Mouse (Mus musculus) brain, embryonic 14.5 days (tissue): ENCODE data around the gene Tubgcp6.

Experiments used
- CTCF ChIP-seq: fragments of 200-500 bp; IDR thresholded peaks from 2 replicates; pipeline ENCODE4 v1.5.1; 2012; ENCODE audit warnings: inconsistent platforms, mild to moderate bottlenecking, moderate library complexity, borderline replicate concordance; ENCODE audit not compliant: insufficient read depth, insufficient read length; ENCODE audit errors: extremely low read depth
- POLR2A ChIP-seq: fragments of 200-500 bp; IDR thresholded peaks from 2 replicates; pipeline ENCODE4 v1.6.1; 2012; ENCODE audit warnings: mild to moderate bottlenecking, inconsistent platforms, borderline replicate concordance; ENCODE audit not compliant: poor library complexity, insufficient read depth, insufficient read length, severe bottlenecking; ENCODE audit errors: extremely low read depth

DNA sequence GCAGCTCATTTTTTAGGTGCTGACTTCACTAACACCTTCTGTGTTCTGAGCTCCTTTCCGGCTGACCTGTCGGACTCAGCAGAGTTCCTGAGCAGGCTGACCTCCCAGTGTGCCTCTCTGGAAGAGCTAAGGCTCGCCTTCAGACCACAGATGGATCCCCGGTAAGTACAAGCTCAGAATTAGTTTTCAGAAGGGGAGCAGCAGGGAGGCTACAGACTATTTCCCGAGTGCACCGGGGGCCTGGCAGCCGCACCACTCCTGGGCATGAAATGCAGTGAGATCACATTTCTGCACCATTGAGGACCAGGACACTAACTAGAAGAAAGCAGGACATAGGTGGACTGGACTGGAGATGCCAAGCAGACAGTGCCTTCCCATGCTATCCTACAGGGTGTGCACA is 24.3 kb downstream of the Tubgcp6 start:
- no peak for TF ChIP-seq CTCF
- no peak for TF ChIP-seq POLR2A
